Mouse (Mus musculus): ENCODE results near the gene Cyp11a1. TPM values are rescaled to one million over a fixed set of nuclear protein-coding genes. Genes with fewer than 3 reads are reported as not detected.

Gene Cyp11a1
- total and polyA plus RNA-seq, 3 experiments = not detected

- Histone ChIP-seq H3K4me1 (ENCODE audit: control insufficient read depth in 1 of 2, insufficient read depth in 2 of 2, low read length in 2 of 2) (no peaks in the 10 kb centered on the region), H3K27ac (ENCODE audit: control insufficient read depth, low read depth, low read length) (no peak overlapping the region), H3K79me2 (ENCODE audit: control insufficient read depth, insufficient read depth, low read length, poor library complexity) (no peaks in the 10 kb centered on the region), H3K4me3 (ENCODE audit: control insufficient read depth in 1 of 2, insufficient read depth in 1 of 2, low read depth in 2 of 2, low read length in 2 of 2) (no peak overlapping the region), H3K27me3 (ENCODE audit: control insufficient read depth in 1 of 2, insufficient read depth in 2 of 2, low read length in 2 of 2) (0 out of 4 replicates have a peak, but pooled peaks cover 0 to 1% of the 10 kb centered on the region in 2 experiments), H3K9me3 (replicated peaks; ENCODE audit: insufficient read depth, low read length) (no peaks in the 10 kb centered on the region), H3K36me3 (ENCODE audit: control insufficient read depth in 1 of 2, insufficient read depth in 2 of 2, low read length in 2 of 2) (no peaks in the 10 kb centered on the region), H3K9ac (ENCODE audit: control insufficient read depth, low read depth, low read length, poor library complexity, severe bottlenecking) (no peak overlapping the region)
- TF ChIP-seq GATA1 (IDR thresholded peaks at IDR 0.05; ENCODE audit: low read depth, low read length) (no peak), BHLHE40 (IDR thresholded peaks at IDR 0.05; ENCODE audit: borderline replicate concordance, low read depth, low read length) (no peak)
- no peak for DNase-seq (ENCODE audit: low read depth, low spot score)
These were observed 20.9 kb upstream of the Cyp11a1 start for GRCm38 (mm10) chr9:57985304-57985703.

GRCm38 (mm10) chr9:57986293-57986692 is 19.9 kb upstream of the Cyp11a1 start:
- no peaks in the 10 kb centered on the region for H3K9me3 ChIP-seq (replicated peaks; ENCODE audit: insufficient read depth, low read length)
- no peak overlapping the region for H3K27ac ChIP-seq (ENCODE audit: control insufficient read depth, low read depth, low read length)
- no peak for DNase-seq (ENCODE audit: low read depth, low spot score)
- H3K4me1 ChIP-seq (ENCODE audit: control insufficient read depth in 1 of 2, insufficient read depth in 2 of 2, low read length in 2 of 2) = no peaks in the 10 kb centered on the region
- no peak for TF ChIP-seq ZNF384 (IDR thresholded peaks at IDR 0.05; ENCODE audit: low read depth, low read length)
- TF ChIP-seq KAT2A (conservative IDR thresholded peaks at IDR 0.05; ENCODE audit: low read depth, low read length) = no peak
- no peak for TF ChIP-seq NRF1 (IDR thresholded peaks at IDR 0.05; ENCODE audit: insufficient read depth, low read depth, low read length, poor library complexity, severe bottlenecking)
- TF ChIP-seq ELF1 (IDR thresholded peaks at IDR 0.05; ENCODE audit: low read depth, low read length) = no peak
- no peak for TF ChIP-seq SIN3A (IDR thresholded peaks at IDR 0.05; ENCODE audit: low read length)
- no peak for TF ChIP-seq EP300 (IDR thresholded peaks at IDR 0.05; ENCODE audit: low read depth in 1 of 2, low read length in 2 of 2)
- TF ChIP-seq TBP (IDR thresholded peaks at IDR 0.05; ENCODE audit: low read depth, low read length) = no peak
- TF ChIP-seq HCFC1 (IDR thresholded peaks at IDR 0.05; ENCODE audit: low read depth, low read length) = no peak
- no peak for TF ChIP-seq POLR2A (IDR thresholded peaks at IDR 0.05; ENCODE audit: control insufficient read depth in 1 of 2, insufficient read depth in 1 of 2, low read depth in 1 of 2, low read length in 2 of 2, poor library complexity in 1 of 2)
- no peak for TF ChIP-seq MYC (IDR thresholded peaks at IDR 0.05; ENCODE audit: low read depth, low read length)
- no peak for TF ChIP-seq E2F4 (IDR thresholded peaks at IDR 0.05; ENCODE audit: borderline replicate concordance, low read depth, low read length)
- TF ChIP-seq POLR2AphosphoS2 (IDR thresholded peaks at IDR 0.05; ENCODE audit: low read length) = no peak
- TF ChIP-seq TCF12 (IDR thresholded peaks at IDR 0.05; ENCODE audit: low read depth, low read length) = no peak
- H3K9ac ChIP-seq (ENCODE audit: control insufficient read depth, low read depth, low read length, poor library complexity, severe bottlenecking) = no peak overlapping the region
- H3K27me3 ChIP-seq (ENCODE audit: control insufficient read depth in 1 of 2, insufficient read depth in 2 of 2, low read length in 2 of 2) = 0 out of 4 replicates have a peak, but pooled peaks cover 0 to 1% of the 10 kb centered on the region in 2 experiments
- no peaks in the 10 kb centered on the region for H3K79me2 ChIP-seq (ENCODE audit: control insufficient read depth, insufficient read depth, low read length, poor library complexity)
- H3K4me3 ChIP-seq (ENCODE audit: control insufficient read depth in 1 of 2, insufficient read depth in 1 of 2, low read depth in 2 of 2, low read length in 2 of 2) = no peak overlapping the region
- no peaks in the 10 kb centered on the region for H3K36me3 ChIP-seq (ENCODE audit: control insufficient read depth in 1 of 2, insufficient read depth in 2 of 2, low read length in 2 of 2)

- Histone ChIP-seq H3K27me3 (ENCODE audit: control insufficient read depth in 1 of 2, insufficient read depth in 2 of 2, low read length in 2 of 2) (peaks cover 0 to 3% of the 10 kb centered on the region in 2 experiments; a peak in 1 of 4 replicates), H3K36me3 (ENCODE audit: control insufficient read depth in 1 of 2, insufficient read depth in 2 of 2, low read length in 2 of 2) (no peaks in the 10 kb centered on the region), H3K27ac (ENCODE audit: control insufficient read depth, low read depth, low read length) (no peak overlapping the region), H3K79me2 (ENCODE audit: control insufficient read depth, insufficient read depth, low read length, poor library complexity) (no peaks in the 10 kb centered on the region), H3K9me3 (replicated peaks; ENCODE audit: insufficient read depth, low read length) (no peaks in the 10 kb centered on the region), H3K4me1 (ENCODE audit: control insufficient read depth in 1 of 2, insufficient read depth in 2 of 2, low read length in 2 of 2) (no peaks in the 10 kb centered on the region), H3K9ac (ENCODE audit: control insufficient read depth, low read depth, low read length, poor library complexity, severe bottlenecking) (no peak overlapping the region), H3K4me3 (ENCODE audit: control insufficient read depth in 1 of 2, insufficient read depth in 1 of 2, low read depth in 2 of 2, low read length in 2 of 2) (no peak overlapping the region)
- TF ChIP-seq UBTF (IDR thresholded peaks at IDR 0.05; ENCODE audit: borderline replicate concordance, insufficient read depth, low read depth, low read length) (no peak), USF2 (IDR thresholded peaks at IDR 0.05; ENCODE audit: borderline replicate concordance in 1 of 2, insufficient read depth in 1 of 2, low read depth in 1 of 2, low read length in 2 of 2) (no peak), TBP (IDR thresholded peaks at IDR 0.05; ENCODE audit: low read depth, low read length) (no peak), ZC3H11A (IDR thresholded peaks at IDR 0.05; ENCODE audit: low read depth, low read length) (no peak), MEF2A (IDR thresholded peaks at IDR 0.05; ENCODE audit: extremely low read depth, insufficient replicate concordance, low read depth, low read length, poor library complexity, severe bottlenecking) (no peak), ETS1 (IDR thresholded peaks at IDR 0.05; ENCODE audit: low read depth, low read length) (no peak), MYB (IDR thresholded peaks at IDR 0.05; ENCODE audit: low read depth, low read length) (no peak), MAX (IDR thresholded peaks at IDR 0.05; ENCODE audit: low read length) (no peak), BHLHE40 (IDR thresholded peaks at IDR 0.05; ENCODE audit: borderline replicate concordance, low read depth, low read length) (no peak), SMC3 (IDR thresholded peaks at IDR 0.05; ENCODE audit: low read depth, low read length) (no peak), POLR2AphosphoS2 (IDR thresholded peaks at IDR 0.05; ENCODE audit: low read length) (no peak), CHD1 (IDR thresholded peaks at IDR 0.05; ENCODE audit: low read depth, low read length) (no peak)
- no peak for DNase-seq (ENCODE audit: low read depth, low spot score)
These were observed 18.1 kb upstream of the Cyp11a1 start for GRCm38 (mm10) chr9:57988098-57988497.

All from MEL (cell line).